Comparison of ENCODE assay signal across 24 mouse cellular contexts in genomic region chr10:59623496-59623895, GRCm38 (mm10). TPM values are rescaled to one million over a fixed set of nuclear protein-coding genes. Genes with fewer than 3 reads are reported as not detected.
DNase-seq lines count a peak whose midpoint lies in the region; ATAC-seq and TF ChIP-seq lines count a peak whose summit lies in the region.
"Had no signal": no experiment of that assay in that cellular context is flagged by ENCODE, and none has a peak within 500 bp of the region (broad histone marks: within the 10 kb centered on the region; RNA-seq: fewer than 3 reads in every experiment).

No protein-coding gene starts in this region.

- peaks cover 6% of the 10 kb centered on the region for H3K4me1 ChIP-seq in midbrain, embryonic 13.5 days (replicated peaks)
- H3K4me1 ChIP-seq: embryonic facial prominence, embryonic 12.5 days had no signal

- no peak overlapping the region for H3K4me2 ChIP-seq in midbrain, embryonic 13.5 days (replicated peaks)
- H3K4me2 ChIP-seq: embryonic facial prominence, embryonic 12.5 days; lung, embryonic 15.5 days; midbrain, embryonic 15.5 days had no signal

- H3K36me3 ChIP-seq in midbrain, embryonic 13.5 days = no peaks in the 10 kb centered on the region
- H3K36me3 ChIP-seq: embryonic facial prominence, embryonic 12.5 days; G1E; lung, embryonic 15.5 days; midbrain, embryonic 15.5 days had no signal

- H3K9me3 ChIP-seq in midbrain, embryonic 13.5 days = no peaks in the 10 kb centered on the region
- H3K9me3 ChIP-seq: embryonic facial prominence, embryonic 12.5 days; G1E; lung, embryonic 15.5 days; midbrain, embryonic 15.5 days had no signal

- no peak overlapping the region for H3K27ac ChIP-seq in layer of hippocampus, adult 2 months
- H3K27ac ChIP-seq in midbrain, embryonic 13.5 days = no peak overlapping the region
- H3K27ac ChIP-seq: embryonic facial prominence, embryonic 12.5 days; lung, embryonic 15.5 days; macrophage; midbrain, embryonic 15.5 days had no signal

- intact Hi-C loops in heart, postnatal 14 days (cut with DNase I) = no loop called here

- WGBS in midbrain, embryonic 13.5 days = 79% methylated on average over 5 of the region's 5 CpGs

- DNase-seq in cerebellum, postnatal 4 days (ENCODE audit: low spot score in 2 of 2) = no peak
- peak; percentile 51 to 66 for DNase-seq in cerebellum, postnatal 10 days
- peak; percentile 75 for DNase-seq in thymus, postnatal 14 days
- no peak for DNase-seq in layer of hippocampus, adult 2 months (ENCODE audit: low spot score in 2 of 2)
- no peak for DNase-seq in heart, postnatal 14 days
- DNase-seq: kidney, adult 9 months; kidney, postnatal 4 days had no signal

- peak; percentile 54 for ATAC-seq in cerebellum, adult (ENCODE audit: insufficient number of reproducible peaks, low FRiP score, low TSS enrichment)
- ATAC-seq in granulocyte monocyte progenitor cell, adult 5-6 weeks (replicated peaks; ENCODE audit: poor library complexity, severe bottlenecking) = peak; percentile 46
- no peak for ATAC-seq in midbrain, embryonic 13.5 days
- ATAC-seq: CD4-positive, CD25-positive, alpha-beta regulatory T cell, adult 4 months; midbrain, embryonic 15.5 days had no signal

- H3K27me3 ChIP-seq in midbrain, embryonic 13.5 days = no peaks in the 10 kb centered on the region
- H3K27me3 ChIP-seq: embryonic facial prominence, embryonic 12.5 days; lung, embryonic 15.5 days; midbrain, embryonic 15.5 days had no signal

- no peak overlapping the region for H3K4me3 ChIP-seq in layer of hippocampus, adult 2 months
- H3K4me3 ChIP-seq in midbrain, embryonic 13.5 days (replicated peaks) = no peak overlapping the region
- H3K4me3 ChIP-seq: embryonic facial prominence, embryonic 12.5 days; lung, embryonic 15.5 days; midbrain, embryonic 15.5 days had no signal

- no peak for TF ChIP-seq CTCF in layer of hippocampus, adult 2 months (conservative IDR thresholded peaks at IDR 0.05)

- no peak overlapping the region for H3K9ac ChIP-seq in midbrain, embryonic 13.5 days (replicated peaks)
- H3K9ac ChIP-seq: embryonic facial prominence, embryonic 12.5 days; lung, embryonic 15.5 days; midbrain, embryonic 15.5 days had no signal

RNA-seq across cellular contexts. Expression of gene Mcu, which starts 7.0 kb away (rescaled TPM):
- total RNA-seq in granulocyte monocyte progenitor cell, adult 5-6 weeks (2014; fragmentation: Nextera tagmentation) = 29.6 and 40.0 TPM in 2 replicates
- total RNA-seq in granulocyte monocyte progenitor cell, adult 5-6 weeks (2017) = 43.1 and 46.4 TPM in 2 replicates
- 10 to 100 TPM; 53.8 to 54.8 TPM for total RNA-seq in layer of hippocampus, adult 2 months (2021)
- 18.3 and 19.5 TPM in 2 replicates for polyA plus RNA-seq in midbrain, embryonic 13.5 days (2015; fragmentation: Nextera tagmentation; extraction: Ambion mirVana)
- total RNA-seq in heart, postnatal 14 days (2021) = 10 to 100 TPM; 22.0 to 22.8 TPM

RNA-seq across cellular contexts. Expression of gene Gm10322, which starts 7.6 kb away (rescaled TPM):
- total RNA-seq in granulocyte monocyte progenitor cell, adult 5-6 weeks (2014; fragmentation: Nextera tagmentation) = not detected in 2 replicates
- not detected in 2 replicates for total RNA-seq in granulocyte monocyte progenitor cell, adult 5-6 weeks (2017)
- total RNA-seq in layer of hippocampus, adult 2 months (2021) = not detected
- polyA plus RNA-seq in midbrain, embryonic 13.5 days (2015; fragmentation: Nextera tagmentation; extraction: Ambion mirVana) = not detected in 2 replicates
- total RNA-seq in heart, postnatal 14 days (2021) = not detected
- total RNA-seq: common myeloid progenitor, adult 5-6 weeks; G1E; gastrocnemius, postnatal 36 days; hematopoietic stem cell, adult 5-6 weeks; layer of hippocampus, postnatal 25 days; left cerebral cortex, postnatal 36 days; liver, adult 2 months had no signal
- polyA plus RNA-seq: CD4-positive, CD25-positive, alpha-beta regulatory T cell, adult 4 months; embryonic facial prominence, embryonic 12.5 days; G1E; heart, embryonic 14.5 days; liver, adult 2 months; lung, embryonic 15.5 days; macrophage; midbrain, embryonic 15.5 days; small intestine, adult 2 months had no signal

Comparison
In these comparisons a context has a peak if more than half of its experiments do, and no peak if none do; other contexts are left out.
1. DNase-seq: peak in cerebellum, postnatal 10 days (2 of 2) and thymus, postnatal 14 days (single experiment); none in cerebellum, postnatal 4 days (0 of 2), layer of hippocampus, adult 2 months (0 of 2) and heart, postnatal 14 days (0 of 2).